8 mouse cellular contexts compared by ENCODE assay signal in genomic region chrX:41401186-41401585, GRCm38 (mm10). TPM values are rescaled to one million over a fixed set of nuclear protein-coding genes. Genes with fewer than 3 reads are reported as not detected.
DNase-seq lines count a peak whose midpoint lies in the region; ATAC-seq and TF ChIP-seq lines count a peak whose summit lies in the region.

No protein-coding gene starts in this region.

- H3K4me2 ChIP-seq in hindbrain, embryonic 14.5 days (replicated peaks) = peak overlapping the region; percentile 67

- intact Hi-C loops in gastrocnemius, adult 2 months (cut with DNase I) = no loop called here

- no peak for TF ChIP-seq CTCF in gastrocnemius, adult 2 months (IDR thresholded peaks at IDR 0.05)

- peak overlapping the region; percentile 60 for H3K9ac ChIP-seq in hindbrain, embryonic 14.5 days

- peak overlapping the region; percentile 65 for H3K4me3 ChIP-seq in gastrocnemius, adult 2 months
- peak overlapping the region; percentile 49 for H3K4me3 ChIP-seq in hindbrain, embryonic 14.5 days (replicated peaks; ENCODE audit: low read length)

- no peaks in the 10 kb centered on the region for H3K27me3 ChIP-seq in hindbrain, embryonic 14.5 days (ENCODE audit: control insufficient read depth, insufficient read depth, low read length)

- H3K9me3 ChIP-seq in hindbrain, embryonic 14.5 days (ENCODE audit: control insufficient read depth, low read length) = no peaks in the 10 kb centered on the region

- ATAC-seq in hindbrain, embryonic 14.5 days (ENCODE audit: low FRiP score) = peak; percentile 2; the same call in 1 of the 2 replicates

- DNase-seq in gastrocnemius, adult 2 months = peak; percentile 12
- DNase-seq in gastrocnemius, adult 18-20 months (ENCODE audit: low spot score) = no peak
- peak; percentile 47 to 48 for DNase-seq in right cerebral cortex, postnatal 10 days (ENCODE audit: low spot score in 2 of 2)
- no peak for DNase-seq in right cerebral cortex, postnatal 14 days
- DNase-seq in hindbrain, embryonic 14.5 days (ENCODE audit: low spot score) = no peak
- DNase-seq in lung, postnatal 10 days = peak; percentile 10
- peak; percentile 44 for DNase-seq in thymus, postnatal 4 days
- no peak for DNase-seq in ovary, postnatal 14 days (ENCODE audit: low spot score)

- WGBS in hindbrain, embryonic 14.5 days = 13% methylated on average over 15 of the region's 17 CpGs

- H3K36me3 ChIP-seq in hindbrain, embryonic 14.5 days (replicated peaks; ENCODE audit: control insufficient read depth, insufficient read depth) = no peaks in the 10 kb centered on the region

- 0 out of 2 replicates have a peak, but pooled peaks cover 3% of the 10 kb centered on the region for H3K4me1 ChIP-seq in hindbrain, embryonic 14.5 days (replicated peaks; ENCODE audit: control insufficient read depth, insufficient read depth, low read length)

- no peak overlapping the region for H3K27ac ChIP-seq in gastrocnemius, adult 2 months
- H3K27ac ChIP-seq in hindbrain, embryonic 14.5 days = peak overlapping the region; percentile 62; the same call in 1 of the 2 replicates

RNA-seq across cellular contexts. Expression of gene Gria3, which starts 0.5 kb away (rescaled TPM):
- total RNA-seq in gastrocnemius, adult 2 months (2021) = 1 to 10 TPM in 1 of 2 experiments, under 1 TPM in 1; 0.98 to 1.3 TPM
- 1 to 10 TPM in 1 of 2 experiments, under 1 TPM in 1; 0.78 to 1.5 TPM for total RNA-seq in gastrocnemius, adult 18-20 months (2021)
- 17.7 and 18.7 TPM in 2 replicates for polyA plus RNA-seq in hindbrain, embryonic 14.5 days (2014; fragmentation: Nextera tagmentation; extraction: Ambion mirVana)

Comparison
In these comparisons a context has a peak if more than half of its experiments do, and no peak if none do; other contexts are left out.
1. DNase-seq: peak in gastrocnemius, adult 2 months (single experiment), right cerebral cortex, postnatal 10 days (2 of 2), lung, postnatal 10 days (single experiment) and thymus, postnatal 4 days (single experiment); none in gastrocnemius, adult 18-20 months (single experiment), right cerebral cortex, postnatal 14 days (single experiment), hindbrain, embryonic 14.5 days (single experiment) and ovary, postnatal 14 days (single experiment).